Mouse (Mus musculus) neural tube, embryonic 10.5 days (tissue): ENCODE measurements around the gene Atf5.

Source experiments
- DNase-seq: peaks from one replicate; pipeline ENCODE4 v3.0.0-alpha.2; 2017; ENCODE audit warnings: low spot score; ENCODE audit errors: extremely low spot score

Atf5 gene

DNA sequence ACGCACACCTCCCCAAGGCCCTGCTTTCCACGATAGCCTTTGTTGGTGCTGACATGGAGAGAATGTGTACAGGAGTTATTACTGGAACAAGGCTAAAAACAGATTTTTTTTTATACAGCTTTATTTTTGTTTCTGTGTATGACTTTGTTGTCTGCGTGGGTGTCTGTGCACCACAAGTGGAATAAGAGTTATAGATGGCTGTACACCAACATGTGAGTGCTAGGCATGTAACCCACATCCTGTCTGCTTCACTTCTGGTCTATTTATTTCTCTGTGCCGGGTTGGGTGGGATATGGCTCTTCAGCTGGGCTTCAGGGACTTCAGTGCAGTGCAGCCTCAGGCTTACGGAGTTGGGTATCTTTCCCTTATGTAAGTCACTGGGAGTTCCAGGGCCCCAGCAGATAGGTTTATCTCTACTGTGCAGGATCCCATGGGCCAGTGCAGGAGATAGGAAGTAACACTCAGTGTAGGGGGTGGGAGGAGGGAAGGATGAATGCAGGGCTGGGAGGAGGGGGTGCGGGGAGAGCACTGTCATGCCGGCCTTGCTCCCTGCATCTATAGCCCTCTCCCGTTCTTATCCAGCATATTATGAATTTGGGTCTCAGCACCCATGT, 43.8 kb downstream of the Atf5 start:
- DNase-seq = no peak

GRCm38 (mm10) chr7:44770046-44770578, 46.3 kb downstream of the Atf5 start:
- DNase-seq = peak; percentile 77

DNA sequence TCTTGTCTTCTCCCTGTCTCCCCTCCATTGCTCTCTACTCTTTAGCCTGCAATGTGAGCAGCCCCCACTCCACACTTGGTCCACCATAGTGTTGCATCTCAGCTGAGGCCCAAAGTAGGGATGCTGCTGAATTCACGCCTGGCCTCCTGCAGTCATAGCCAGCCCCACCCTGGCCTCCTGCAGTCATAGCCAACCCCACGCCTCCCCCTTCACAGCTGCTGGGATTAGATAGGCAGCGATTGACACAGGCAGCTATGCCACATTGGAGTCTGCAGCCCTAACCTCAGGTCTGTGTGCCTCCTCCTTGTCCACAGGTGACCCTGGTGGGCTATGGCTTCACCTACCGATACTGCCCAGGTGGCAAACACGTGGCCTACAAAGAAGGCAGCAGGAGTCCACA, 48.3 kb downstream of the Atf5 start:
- DNase-seq = no peak
